Mouse (Mus musculus) brain, embryonic 14.5 days (tissue): ENCODE results near the gene Vmn2r6. TPM values are rescaled to one million over a fixed set of nuclear protein-coding genes. Genes with fewer than 3 reads are reported as not detected.
"Not testable (repeated sequence)": the region's sequence is repeated elsewhere in the genome, so short reads cannot be mapped to it uniquely, and the experiment has no call there.

ENCODE experiments used
- DNase-seq: peaks from one replicate; pipeline ENCODE4 v3.0.0-alpha.2; 2011; ENCODE audit warnings: low read depth
- CTCF ChIP-seq: fragments of 200-500 bp; IDR thresholded peaks from 2 replicates; pipeline ENCODE4 v1.5.1; 2012; ENCODE audit warnings: inconsistent platforms, mild to moderate bottlenecking, moderate library complexity, borderline replicate concordance; ENCODE audit not compliant: insufficient read depth, insufficient read length; ENCODE audit errors: extremely low read depth
- POLR2A ChIP-seq: fragments of 200-500 bp; IDR thresholded peaks from 2 replicates; pipeline ENCODE4 v1.6.1; 2012; ENCODE audit warnings: mild to moderate bottlenecking, inconsistent platforms, borderline replicate concordance; ENCODE audit not compliant: poor library complexity, insufficient read depth, insufficient read length, severe bottlenecking; ENCODE audit errors: extremely low read depth
- polyA plus RNA-seq: library from polyadenylated mRNA; depleted of rRNA; stranded (reverse); fragments of >200 nt; gene quantifications from 2 replicates; pipeline ENCODE4 v1.2.3, GENCODE M21; 2012; rRNA removed

Gene Vmn2r6
- polyA plus RNA-seq = not detected in 2 replicates

DNA sequence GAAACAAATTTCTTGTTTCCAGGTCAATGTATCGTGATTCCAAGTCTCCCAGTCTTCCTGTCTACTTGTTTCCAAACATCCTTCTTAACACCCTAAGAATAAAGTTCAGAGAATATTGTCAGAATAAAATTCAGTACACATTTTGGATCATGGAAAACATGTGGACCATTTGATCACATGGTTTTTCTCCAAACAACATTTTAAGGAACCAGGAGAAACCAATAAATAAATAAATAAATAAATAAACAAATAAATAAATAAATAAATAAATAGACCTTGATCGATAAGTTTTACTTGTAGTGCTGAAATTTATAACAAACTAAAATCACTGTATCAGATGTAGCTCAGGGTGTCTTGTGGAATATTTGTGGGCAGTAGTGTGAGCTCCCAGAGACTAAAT, at the start of gene Vmn2r6:
Vmn2r6 (minus strand) TSS at position 101 of the 400 bp plus-strand sequence.
- not testable (repeated sequence) for DNase-seq

- DNase-seq = peak; percentile 13
- no peak for TF ChIP-seq POLR2A
- peak; percentile 37; the same call in 1 of the 2 replicates for TF ChIP-seq CTCF
Observed at GRCm38 (mm10) chr3:64587618-64588017, 22.0 kb upstream of the Vmn2r6 start.

GRCm38 (mm10) chr3:64568793-64569192, 3.2 kb upstream of the Vmn2r6 start:
- DNase-seq = not testable (repeated sequence)

DNA sequence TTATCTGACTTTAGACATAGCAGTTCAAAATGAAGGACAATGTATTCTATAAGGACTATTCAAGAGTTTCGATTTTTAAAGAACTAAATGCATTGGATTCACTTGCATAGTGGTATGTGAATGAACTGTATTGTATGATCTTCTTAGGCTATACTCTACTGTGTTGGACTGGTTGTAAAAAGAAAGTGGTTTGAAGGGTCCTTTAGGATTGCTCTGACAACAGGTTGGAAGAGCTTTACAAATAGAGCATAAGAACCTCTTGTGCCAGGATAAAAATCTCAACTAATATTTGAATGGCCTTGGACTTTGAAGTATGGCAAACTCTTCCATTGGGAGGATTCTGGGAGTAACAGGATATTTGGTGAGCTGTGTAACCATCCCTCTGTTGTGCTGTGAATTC, 42.0 kb downstream of the Vmn2r6 start:
- DNase-seq = not testable (repeated sequence)

- not testable (repeated sequence) for DNase-seq
Observed at GRCm38 (mm10) chr3:64509742-64510141, 55.9 kb downstream of the Vmn2r6 start, which contains the start of gene Vmn2r5. Vmn2r5 (minus strand) TSS chr3:64509842.

Other genes starting within 250 kb of the Vmn2r6 start
- not detected in 2 replicates for gene Vmn2r4, start 150.5 kb downstream of the Vmn2r6 start, polyA plus RNA-seq
- not detected in 2 replicates for gene Vmn2r5, start 56.0 kb downstream of the Vmn2r6 start, polyA plus RNA-seq